ENCODE assay signal across 25 mouse cellular contexts in the genomic region with DNA sequence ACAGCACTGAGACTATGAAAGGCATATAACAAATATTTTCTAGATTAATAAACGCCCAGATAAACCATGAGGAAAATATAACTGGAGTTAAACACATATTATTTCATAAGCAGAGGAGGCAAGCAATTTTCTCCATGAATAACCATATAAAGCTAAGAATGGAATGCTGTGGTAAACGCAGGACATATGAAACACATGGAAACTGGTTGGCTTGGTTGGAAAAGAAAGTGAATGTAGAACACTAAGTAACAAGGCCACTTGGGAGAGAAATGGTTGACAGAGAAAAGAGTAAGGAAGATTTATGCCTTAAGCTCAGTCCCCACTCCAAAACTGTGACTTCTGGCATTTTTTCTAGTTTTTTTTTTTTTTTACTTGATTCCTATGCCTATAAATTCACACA.
"Had no signal": no experiment of that assay in that cellular context is flagged by ENCODE, and none has a peak within 500 bp of the region (broad histone marks: within the 10 kb centered on the region; RNA-seq: fewer than 3 reads in every experiment).

No protein-coding gene starts in this region.

- H3K36me3 ChIP-seq: heart, embryonic 13.5 days; heart, embryonic 15.5 days; hindbrain, embryonic 12.5 days; hindbrain, embryonic 15.5 days; limb, embryonic 13.5 days; limb, embryonic 15.5 days had no signal

- ATAC-seq: intestine, postnatal 0 days; liver, embryonic 12.5 days had no signal

- H3K4me2 ChIP-seq: heart, embryonic 11.5 days; heart, embryonic 13.5 days; heart, embryonic 15.5 days; hindbrain, embryonic 12.5 days; hindbrain, embryonic 15.5 days; limb, embryonic 13.5 days; limb, embryonic 15.5 days; liver, embryonic 12.5 days had no signal

- H3K27ac ChIP-seq: heart, adult 2 months; heart, embryonic 13.5 days; heart, embryonic 15.5 days; hindbrain, embryonic 12.5 days; hindbrain, embryonic 15.5 days; hindbrain, postnatal 0 days; layer of hippocampus, adult 2 months; left cerebral cortex, adult 2 months; limb, embryonic 13.5 days; limb, embryonic 15.5 days; liver, embryonic 12.5 days; liver, embryonic 14.5 days had no signal

- H3K4me1 ChIP-seq: heart, embryonic 13.5 days; heart, embryonic 15.5 days; hindbrain, embryonic 12.5 days; hindbrain, embryonic 15.5 days; limb, embryonic 13.5 days; limb, embryonic 15.5 days; liver, embryonic 12.5 days had no signal

- H3K4me3 ChIP-seq: heart, adult 2 months; heart, embryonic 13.5 days; heart, embryonic 15.5 days; hindbrain, embryonic 12.5 days; hindbrain, embryonic 15.5 days; layer of hippocampus, adult 2 months; left cerebral cortex, adult 2 months; limb, embryonic 13.5 days; limb, embryonic 15.5 days; liver, embryonic 12.5 days had no signal

- H3K27me3 ChIP-seq: heart, embryonic 13.5 days; heart, embryonic 15.5 days; hindbrain, embryonic 12.5 days; hindbrain, embryonic 15.5 days; limb, embryonic 13.5 days; limb, embryonic 15.5 days; liver, embryonic 12.5 days had no signal

- H3K9me3 ChIP-seq: heart, embryonic 13.5 days; heart, embryonic 15.5 days; hindbrain, embryonic 12.5 days; hindbrain, embryonic 15.5 days; limb, embryonic 13.5 days; limb, embryonic 15.5 days; liver, embryonic 12.5 days had no signal

- DNase-seq: gastrocnemius, postnatal 14 days; gastrocnemius, postnatal 36 days; heart, adult 11 months; heart, adult 2 months; heart, postnatal 14 days; heart, postnatal 36 days; kidney, adult 18-20 months; kidney, adult 8-10 months; kidney, postnatal 10 days; kidney, postnatal 25 days; kidney, postnatal 4 days; left cerebral cortex, postnatal 4 days had no signal

- H3K9ac ChIP-seq: heart, embryonic 13.5 days; heart, embryonic 15.5 days; hindbrain, embryonic 12.5 days; hindbrain, embryonic 15.5 days; limb, embryonic 13.5 days; limb, embryonic 15.5 days; liver, embryonic 12.5 days; liver, embryonic 14.5 days had no signal
